Mouse (Mus musculus) small intestine, adult 2 months (tissue): ENCODE results near the gene Ilkap.

Experiments used
- CTCF ChIP-seq: fragments of 200-500 bp; IDR thresholded peaks from 2 replicates; pipeline ENCODE4 v1.5.1; 2012; ENCODE audit warnings: low read depth, mild to moderate bottlenecking, control low read depth, inconsistent platforms, low read length, moderate library complexity, mixed read lengths; ENCODE audit not compliant: insufficient replicate concordance, insufficient read length; ENCODE audit errors: extremely low read depth
- POLR2A ChIP-seq: fragments of 200-500 bp; IDR thresholded peaks from 2 replicates; pipeline ENCODE4 v1.6.1; 2012; ENCODE audit warnings: low read depth, mild to moderate bottlenecking, control low read depth, inconsistent platforms, low read length, moderate library complexity

DNA sequence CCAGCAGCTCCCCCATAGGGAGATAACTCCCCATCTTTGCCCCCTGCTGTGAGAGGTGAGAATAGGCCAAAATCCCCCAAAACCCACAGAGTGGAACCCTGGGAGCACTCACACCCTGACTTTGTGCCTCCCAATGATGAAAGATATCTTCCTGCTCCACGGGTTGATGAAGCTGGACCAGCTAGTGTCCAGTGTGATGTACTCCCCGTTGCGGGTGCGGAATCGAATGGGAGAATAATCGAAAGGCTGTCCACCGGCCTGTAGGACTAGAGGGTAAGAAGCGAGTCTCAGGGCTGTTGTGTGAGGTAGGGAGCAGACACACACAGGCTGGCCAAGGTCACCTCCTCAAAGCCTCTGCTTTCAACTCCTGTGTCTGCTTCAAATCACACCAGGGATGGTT lies 36.3 kb upstream of the Ilkap start:
- TF ChIP-seq CTCF (no peak), POLR2A (no peak)
